Mouse (Mus musculus) stomach, embryonic 14.5 days (tissue): ENCODE results near the gene Gpr19. TPM values are rescaled to one million over a fixed set of nuclear protein-coding genes. Genes with fewer than 3 reads are reported as not detected.

ENCODE experiments used
- ATAC-seq: fragments of 200-750 bp; cut with Nextera tagmentation; 2 replicates; pipeline ENCODE4 v1.8.0; 2017; ENCODE audit warnings: low read depth, moderate TSS enrichment; ENCODE audit not compliant: insufficient number of reproducible peaks, insufficient read depth, low FRiP score
- H3K27ac ChIP-seq: fragments of 300-500 bp; sonication (generic); 2 replicates; pipeline ENCODE4 v1.5.1; 2014; ENCODE audit warnings: mild to moderate bottlenecking, low read length, moderate library complexity, mixed read lengths
- H3K27me3 ChIP-seq: fragments of 300-500 bp; sonication (generic); 2 replicates; pipeline ENCODE4 v1.6.1; 2014; ENCODE audit warnings: low read length, control low read depth, mixed read lengths; ENCODE audit not compliant: control insufficient read depth, insufficient read depth
- H3K36me3 ChIP-seq: fragments of 300-500 bp; sonication (generic); 2 replicates; pipeline ENCODE4 v1.6.1; 2014; ENCODE audit warnings: mild to moderate bottlenecking, control low read depth, low read length, moderate library complexity, mixed read lengths; ENCODE audit not compliant: control insufficient read depth, insufficient read depth
- H3K4me1 ChIP-seq: fragments of 300-500 bp; sonication (generic); 2 replicates; pipeline ENCODE4 v1.6.1; 2014; ENCODE audit warnings: low read length, control low read depth, mixed read lengths; ENCODE audit not compliant: control insufficient read depth, insufficient read depth
- H3K4me2 ChIP-seq: fragments of 300-500 bp; sonication (generic); replicated peaks from 2 replicates; pipeline ENCODE4 v1.6.1; 2014; ENCODE audit warnings: low read depth, low read length, control low read depth
- H3K4me3 ChIP-seq: fragments of 300-500 bp; sonication (generic); 2 replicates; pipeline ENCODE4 v1.5.1; 2014; ENCODE audit warnings: low read depth, low read length, control low read depth
- H3K9ac ChIP-seq: fragments of 300-500 bp; sonication (generic); replicated peaks from 2 replicates; pipeline ENCODE4 v1.6.1; 2014; ENCODE audit warnings: low read depth, mild to moderate bottlenecking, control low read depth, low read length, moderate library complexity, mixed read lengths
- H3K9me3 ChIP-seq: fragments of 300-500 bp; sonication (generic); 2 replicates; pipeline ENCODE4 v1.6.1; 2016; ENCODE audit warnings: low read depth, low read length, control low read depth; ENCODE audit not compliant: control insufficient read depth
- WGBS: fragments of 180-500 bp; shearing (Covaris S2); extraction: QIAGEN DNeasy Blood & Tissue Kit; methylation state at CpG from one replicate; pipeline ENCODE4 v1.1.7; 2014; 5-methylcytosine and 5-hydroxymethylcytosine counted together
- polyA plus RNA-seq: library from polyadenylated mRNA; unstranded; fragments of >200 nt; fragmentation: Nextera tagmentation; extraction: Ambion mirVana; gene quantifications from 2 replicates; pipeline ENCODE4 v1.2.1, GENCODE M21; 2014

Gpr19 gene
- polyA plus RNA-seq, 1 experiment from 2014 or later: 12.3 TPM

DNA sequence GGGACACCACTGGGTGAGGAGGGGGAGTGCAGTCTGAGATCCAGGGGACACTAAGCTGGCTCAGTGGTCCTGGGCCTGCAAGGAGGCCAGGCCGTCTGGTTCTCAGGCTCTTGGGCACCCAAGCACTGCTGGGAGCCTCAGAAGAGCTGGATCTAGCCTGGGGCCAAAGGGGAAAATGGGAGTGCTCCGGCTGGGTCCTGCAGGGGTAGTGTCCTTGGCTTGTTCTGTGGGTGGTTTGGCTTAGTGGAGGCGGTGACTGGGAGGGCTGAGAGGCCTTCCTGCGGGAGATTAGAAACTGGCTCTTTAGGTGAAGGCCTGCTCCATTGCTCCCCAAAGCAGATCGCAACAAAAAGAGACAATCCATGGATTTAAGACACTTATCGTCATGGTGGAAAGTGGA, 52.1 kb downstream of the Gpr19 start:
- WGBS: 84% methylated on average over 6 of the region's 6 CpGs
- no peak overlapping the region for H3K9ac ChIP-seq
- H3K4me2 ChIP-seq: no peak overlapping the region
- no peaks in the 10 kb centered on the region for H3K27me3 ChIP-seq
- H3K4me1 ChIP-seq: no peaks in the 10 kb centered on the region
- no peaks in the 10 kb centered on the region for H3K9me3 ChIP-seq
- no peaks in the 10 kb centered on the region for H3K36me3 ChIP-seq
- ATAC-seq: no peak
- H3K27ac ChIP-seq: no peak overlapping the region
- no peak overlapping the region for H3K4me3 ChIP-seq

DNA sequence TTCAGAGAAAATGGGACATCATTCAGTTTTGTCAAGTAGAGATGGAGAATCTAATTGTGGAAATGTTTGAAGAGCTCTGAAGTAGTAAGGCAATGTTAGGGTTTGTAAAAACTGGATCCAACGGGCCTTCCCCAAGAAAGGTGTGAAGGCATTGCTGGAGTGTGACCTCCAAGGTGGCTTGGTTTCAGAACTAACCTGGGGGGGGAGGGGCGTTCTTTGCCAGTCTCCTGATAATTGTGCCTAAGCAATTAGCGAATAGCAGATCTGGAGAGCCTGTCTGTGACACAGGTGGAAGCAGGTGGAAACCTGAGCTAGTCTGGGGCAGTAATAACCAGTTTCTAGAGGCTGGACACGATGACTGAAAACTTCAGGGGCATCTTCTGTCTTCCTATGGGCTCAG, 52.7 kb downstream of the Gpr19 start:
- Histone ChIP-seq H3K36me3 (no peaks in the 10 kb centered on the region), H3K4me1 (no peaks in the 10 kb centered on the region), H3K4me2 (no peak overlapping the region), H3K4me3 (no peak overlapping the region), H3K27me3 (no peaks in the 10 kb centered on the region), H3K9ac (no peak overlapping the region), H3K27ac (no peak overlapping the region), H3K9me3 (no peaks in the 10 kb centered on the region)
- no peak for ATAC-seq
- WGBS: 78% methylated on average over 4 of the region's 4 CpGs

DNA sequence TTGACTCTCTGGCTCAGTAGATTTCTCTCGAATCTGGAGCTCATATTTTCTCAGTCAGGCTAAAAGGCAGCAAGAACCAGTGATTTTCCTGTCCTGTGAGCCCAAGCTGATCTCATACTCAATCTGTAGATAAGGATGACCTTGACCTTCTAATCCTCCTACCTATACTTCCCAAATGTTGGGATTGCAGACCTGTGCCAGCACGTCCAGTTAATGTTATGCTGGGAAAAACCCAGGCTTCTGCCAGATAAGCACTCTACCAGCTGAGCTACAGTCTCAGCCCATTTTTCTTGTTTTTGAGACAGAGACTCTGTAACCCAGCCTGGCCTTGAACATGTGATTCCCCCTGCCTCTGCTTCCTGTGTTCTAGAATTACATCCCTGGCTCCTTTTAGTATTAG, 58.0 kb downstream of the Gpr19 start:
- Histone ChIP-seq H3K27ac (no peak overlapping the region), H3K27me3 (no peaks in the 10 kb centered on the region), H3K4me1 (no peaks in the 10 kb centered on the region), H3K4me2 (no peak overlapping the region), H3K9me3 (no peaks in the 10 kb centered on the region), H3K36me3 (no peaks in the 10 kb centered on the region), H3K9ac (no peak overlapping the region), H3K4me3 (no peak overlapping the region)
- no peak for ATAC-seq
- 66% methylated on average over 2 of the region's 2 CpGs for WGBS

DNA sequence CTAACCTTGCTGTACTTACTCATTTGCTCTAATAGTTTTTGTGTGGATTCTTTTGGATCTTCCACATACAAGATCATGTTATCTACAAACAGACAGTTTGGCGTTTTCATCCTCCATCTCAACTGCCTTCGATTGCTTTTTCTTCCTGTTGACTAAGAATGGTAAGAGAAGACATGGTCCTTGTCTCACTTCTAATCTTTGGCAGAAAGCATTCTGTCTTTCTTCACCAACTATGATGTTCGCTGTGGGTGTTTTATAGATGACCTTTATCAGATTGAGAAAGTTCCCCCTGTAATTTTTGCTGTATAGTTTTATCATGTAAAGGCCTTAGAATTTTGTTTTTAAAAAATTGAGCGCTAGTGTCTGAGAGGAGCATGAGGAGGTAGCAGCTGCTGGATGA, 60.3 kb downstream of the Gpr19 start:
- no peaks in the 10 kb centered on the region for H3K27me3 ChIP-seq
- H3K4me1 ChIP-seq: no peaks in the 10 kb centered on the region
- H3K9me3 ChIP-seq: no peaks in the 10 kb centered on the region
- H3K4me2 ChIP-seq: no peak overlapping the region
- WGBS: 87% methylated on average over 4 of the region's 4 CpGs
- no peak overlapping the region for H3K9ac ChIP-seq
- H3K4me3 ChIP-seq: no peak overlapping the region
- H3K27ac ChIP-seq: no peak overlapping the region
- no peak for ATAC-seq
- H3K36me3 ChIP-seq: no peaks in the 10 kb centered on the region

DNA sequence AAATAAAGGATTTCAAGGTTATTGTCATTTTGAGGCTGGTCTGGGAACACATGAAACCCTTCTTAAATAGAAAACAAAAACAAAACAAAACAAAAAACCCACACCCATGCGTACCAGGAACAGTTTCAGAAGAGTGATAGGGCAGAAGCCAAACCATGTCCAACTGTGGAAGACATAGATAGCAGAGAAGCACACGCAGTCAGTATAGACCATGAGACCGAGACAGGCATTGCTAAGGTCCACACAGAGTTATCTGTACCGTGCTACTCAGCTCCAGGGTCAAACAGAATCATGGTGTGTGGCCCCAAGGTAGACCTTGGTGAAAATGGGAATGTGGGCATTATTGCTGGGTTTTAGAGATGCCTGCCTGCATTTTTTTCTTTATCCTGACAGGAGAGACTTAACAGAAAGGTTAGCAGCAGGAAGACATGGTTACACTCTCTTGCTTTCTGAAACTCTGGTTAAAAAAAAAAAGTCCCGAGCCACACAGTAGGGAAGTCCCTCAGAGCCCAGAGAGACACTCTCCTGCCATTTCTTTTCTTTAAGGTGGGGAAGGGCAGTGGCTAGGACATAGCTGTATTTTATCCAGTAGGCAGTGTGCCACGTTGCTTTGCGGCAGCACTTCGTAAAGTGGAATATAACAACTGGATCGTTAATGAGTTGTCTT, 63.7 kb downstream of the Gpr19 start:
- 83% methylated on average over 9 of the region's 9 CpGs for WGBS
- ATAC-seq: no peak
- Histone ChIP-seq H3K27ac (no peak overlapping the region), H3K4me3 (no peak overlapping the region), H3K36me3 (no peaks in the 10 kb centered on the region), H3K9me3 (no peaks in the 10 kb centered on the region), H3K4me1 (no peaks in the 10 kb centered on the region), H3K4me2 (no peak overlapping the region), H3K27me3 (no peaks in the 10 kb centered on the region), H3K9ac (no peak overlapping the region)

DNA sequence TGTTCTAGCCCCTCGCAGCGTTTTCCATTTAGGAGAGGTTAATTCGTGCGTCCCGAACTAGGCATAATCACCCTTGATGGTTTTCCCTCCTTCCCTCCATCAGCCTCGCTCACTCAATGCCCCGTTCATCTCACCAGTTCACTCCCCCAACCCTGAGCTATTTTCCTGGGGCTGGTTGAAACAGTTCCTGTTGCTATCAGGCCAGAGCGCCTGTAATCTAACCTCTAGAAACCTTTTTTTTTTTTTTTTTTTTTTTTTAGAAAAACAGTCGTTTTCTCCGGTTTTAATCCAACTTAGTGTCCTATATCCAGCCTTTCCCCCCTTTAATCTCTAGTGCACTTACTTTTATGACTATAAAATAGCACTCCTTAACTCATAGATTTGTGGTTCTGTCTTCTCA, 67.6 kb downstream of the Gpr19 start:
- Histone ChIP-seq H3K4me3 (peak overlapping the region; percentile 57), H3K9me3 (no peaks in the 10 kb centered on the region), H3K4me2 (peak overlapping the region; percentile 73), H3K9ac (peak overlapping the region; percentile 41), H3K36me3 (no peaks in the 10 kb centered on the region), H3K27ac (peak overlapping the region; percentile 89), H3K4me1 (no peaks in the 10 kb centered on the region), H3K27me3 (no peaks in the 10 kb centered on the region)
- ATAC-seq: no peak
- WGBS: 4% methylated on average over 10 of the region's 10 CpGs

DNA sequence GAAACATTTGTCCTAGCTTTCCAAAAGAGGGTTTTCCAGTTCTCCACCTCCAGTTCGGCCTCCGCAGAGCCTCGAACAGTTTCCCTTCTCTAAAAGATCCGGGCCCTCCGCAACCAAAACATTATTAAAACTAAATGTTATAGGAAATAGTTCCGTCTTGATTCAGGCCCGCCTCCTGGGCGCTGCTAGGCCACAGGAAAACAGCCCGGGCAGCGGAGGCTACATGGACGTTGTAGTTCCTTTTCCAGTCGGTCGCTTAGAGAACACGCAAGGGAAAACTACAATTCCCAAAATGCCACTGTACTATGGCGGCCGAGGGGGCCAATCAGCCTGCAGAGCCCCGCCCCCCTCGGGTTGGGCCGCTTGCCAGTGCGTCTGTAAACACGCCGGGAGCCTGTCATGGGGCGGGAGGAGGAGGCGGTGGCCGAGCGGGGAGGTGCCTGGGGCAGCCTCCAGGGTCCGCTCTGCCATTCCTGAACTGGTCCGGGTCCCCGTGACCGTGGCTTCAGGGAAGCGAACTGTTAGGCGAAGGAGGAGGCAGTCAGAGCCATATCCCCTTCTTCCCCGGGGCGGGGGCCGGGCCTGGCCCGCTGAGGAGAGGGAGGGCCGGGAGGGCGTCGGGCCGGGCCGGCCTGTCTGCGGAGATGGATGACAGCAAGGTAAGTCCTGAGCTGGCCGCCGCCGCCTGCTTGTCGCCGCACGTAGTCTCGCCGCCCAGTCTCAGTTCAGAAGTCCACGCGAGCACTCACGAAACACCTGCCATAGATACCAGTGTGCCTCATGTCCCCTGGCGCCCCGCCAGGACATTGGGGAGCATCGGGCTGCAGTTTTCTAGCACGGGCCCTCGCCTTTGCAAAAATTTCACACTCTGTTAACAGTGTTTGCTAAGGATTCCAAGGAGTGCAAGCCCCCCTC, 68.3 kb downstream of the Gpr19 start, which contains the start of gene Crebl2:
TSS of gene Crebl2 (plus strand) at position 369 of the 915 bp plus-strand sequence.
- Histone ChIP-seq H3K4me2 (peak within 1 kb of the TSS; percentile 73), H3K27ac (peak within 1 kb of the TSS; percentile 89), H3K4me3 (peak within 1 kb of the TSS; percentile 57), H3K4me1 (no peaks in the 10 kb centered on the region), H3K9me3 (no peaks in the 10 kb centered on the region), H3K9ac (peak within 1 kb of the TSS; percentile 49), H3K36me3 (no peaks in the 10 kb centered on the region), H3K27me3 (no peaks in the 10 kb centered on the region)
- peak; percentile 97 for ATAC-seq
- WGBS: under 1% methylated on average over 53 of the region's 58 CpGs

DNA sequence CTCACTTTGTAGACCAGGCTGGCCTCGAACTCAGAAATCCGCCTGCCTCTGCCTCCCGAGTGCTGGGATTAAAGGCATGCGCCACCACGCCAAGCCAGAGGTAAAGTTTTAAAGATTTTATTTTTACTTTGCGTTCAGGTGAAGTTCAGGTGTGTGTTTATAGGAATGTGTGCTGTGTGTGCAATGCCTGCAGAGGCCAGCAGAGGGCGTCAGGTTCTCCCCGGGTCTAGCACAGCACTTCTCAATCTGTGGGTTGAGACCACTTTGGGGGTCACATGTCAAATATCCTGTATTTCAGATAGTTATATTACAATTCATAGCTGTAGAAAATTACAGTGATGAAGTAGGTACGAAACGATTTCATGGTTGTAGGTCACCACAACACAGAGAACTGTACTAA, 75.5 kb downstream of the Gpr19 start:
- no peaks in the 10 kb centered on the region for H3K9me3 ChIP-seq
- no peak overlapping the region for H3K4me3 ChIP-seq
- 66% methylated on average over 10 of the region's 10 CpGs for WGBS
- H3K9ac ChIP-seq: no peak overlapping the region
- H3K36me3 ChIP-seq: no peaks in the 10 kb centered on the region
- no peak for ATAC-seq
- H3K27ac ChIP-seq: no peak overlapping the region
- no peaks in the 10 kb centered on the region for H3K27me3 ChIP-seq
- no peaks in the 10 kb centered on the region for H3K4me1 ChIP-seq
- no peak overlapping the region for H3K4me2 ChIP-seq
